Mouse (Mus musculus) testis, adult 2 months (tissue): ENCODE measurements around the gene Zdhhc8. TPM values are rescaled to one million over a fixed set of nuclear protein-coding genes. Genes with fewer than 3 reads are reported as not detected.

Experiments used
- H3K27ac ChIP-seq: fragments of 200-500 bp; 2 replicates; pipeline ENCODE4 v1.5.1; 2012; ENCODE audit warnings: low read depth, low read length; ENCODE audit not compliant: control insufficient read depth, insufficient read depth
- H3K27me3 ChIP-seq: fragments of 200-500 bp; 2 replicates; pipeline ENCODE4 v1.6.1; 2012; ENCODE audit warnings: mild to moderate bottlenecking, low read length, moderate library complexity; ENCODE audit not compliant: control insufficient read depth, insufficient read depth
- H3K36me3 ChIP-seq: fragments of 200-500 bp; 2 replicates; pipeline ENCODE4 v1.6.1; 2012; ENCODE audit warnings: mild to moderate bottlenecking, low read length; ENCODE audit not compliant: control insufficient read depth, insufficient read depth
- H3K4me1 ChIP-seq: fragments of 200-500 bp; 2 replicates; pipeline ENCODE4 v1.6.1; 2012; ENCODE audit warnings: low read length; ENCODE audit not compliant: control insufficient read depth, insufficient read depth
- H3K4me3 ChIP-seq: fragments of 200-500 bp; 2 replicates; pipeline ENCODE4 v1.5.1; 2012; ENCODE audit warnings: low read depth, mild to moderate bottlenecking, low read length, moderate library complexity, mixed read lengths; ENCODE audit not compliant: control insufficient read depth
- CTCF ChIP-seq: fragments of 200-500 bp; IDR thresholded peaks from 2 replicates; pipeline ENCODE4 v1.5.1; 2012; ENCODE audit warnings: low read depth, mild to moderate bottlenecking, inconsistent platforms, low read length, moderate library complexity; ENCODE audit not compliant: control insufficient read depth, insufficient read depth, insufficient replicate concordance
- POLR2A ChIP-seq: fragments of 200-500 bp; IDR thresholded peaks from 2 replicates; pipeline ENCODE4 v1.6.1; 2012; ENCODE audit warnings: low read depth, mild to moderate bottlenecking, inconsistent platforms, low read length, moderate library complexity; ENCODE audit not compliant: control insufficient read depth
- polyA plus RNA-seq: library from polyadenylated mRNA; depleted of rRNA; stranded (reverse); fragments of >200 nt; gene quantifications from 2 replicates; pipeline ENCODE4 v1.2.3, GENCODE M21; 2012; rRNA removed

Zdhhc8 gene
- polyA plus RNA-seq, 1 experiment, result 4.3 TPM

DNA sequence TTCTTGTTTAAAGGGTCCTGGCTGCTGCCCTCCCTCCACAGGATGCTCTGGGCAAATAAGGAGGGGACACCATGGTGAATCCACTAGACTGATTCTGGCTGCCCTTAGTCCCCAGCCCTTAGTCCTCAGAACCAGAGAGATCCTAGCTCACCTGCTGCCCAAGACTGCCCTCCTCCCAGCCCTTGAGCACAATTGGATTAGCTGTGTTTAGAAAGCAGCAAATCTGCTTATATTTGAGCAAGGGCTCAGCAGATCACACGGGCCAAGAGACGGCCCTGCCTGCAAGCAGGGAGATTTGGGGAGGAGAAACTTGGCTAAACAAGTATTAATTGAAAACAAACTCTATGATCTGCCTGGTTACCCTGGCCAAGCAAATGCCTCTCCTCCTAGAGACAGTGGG, 55.3 kb downstream of the Zdhhc8 start:
- Histone ChIP-seq H3K4me1 (no peaks in the 10 kb centered on the region), H3K4me3 (no peak overlapping the region), H3K36me3 (no peaks in the 10 kb centered on the region), H3K27ac (no peak overlapping the region), H3K27me3 (no peaks in the 10 kb centered on the region)
- TF ChIP-seq POLR2A, result no peak
- TF ChIP-seq CTCF, result no peak

GRCm38 (mm10) chr16:18176758-18177157, 58.2 kb downstream of the Zdhhc8 start:
- no peak for TF ChIP-seq POLR2A
- no peak for TF ChIP-seq CTCF
- H3K27me3 ChIP-seq, result no peaks in the 10 kb centered on the region
- no peaks in the 10 kb centered on the region for H3K4me1 ChIP-seq
- H3K4me3 ChIP-seq, result no peak overlapping the region
- no peaks in the 10 kb centered on the region for H3K36me3 ChIP-seq
- no peak overlapping the region for H3K27ac ChIP-seq

- TF ChIP-seq CTCF (no peak), POLR2A (0 out of 2 replicates have a peak, but pooled peaks have one; percentile 14)
- Histone ChIP-seq H3K36me3 (no peaks in the 10 kb centered on the region), H3K4me3 (no peak overlapping the region), H3K27ac (no peak overlapping the region), H3K27me3 (no peaks in the 10 kb centered on the region), H3K4me1 (no peaks in the 10 kb centered on the region)
These were observed 59.0 kb downstream of the Zdhhc8 start for GRCm38 (mm10) chr16:18175817-18176541.

- no peak overlapping the region for H3K27ac ChIP-seq
- H3K36me3 ChIP-seq, result no peaks in the 10 kb centered on the region
- no peak overlapping the region for H3K4me3 ChIP-seq
- H3K27me3 ChIP-seq, result no peaks in the 10 kb centered on the region
- TF ChIP-seq POLR2A, result no peak
- no peak for TF ChIP-seq CTCF
- no peaks in the 10 kb centered on the region for H3K4me1 ChIP-seq
These were observed 61.1 kb downstream of the Zdhhc8 start for GRCm38 (mm10) chr16:18173788-18174187.

GRCm38 (mm10) chr16:18173231-18173630, 61.7 kb downstream of the Zdhhc8 start:
- H3K27ac ChIP-seq, result no peak overlapping the region
- H3K4me3 ChIP-seq, result no peak overlapping the region
- no peaks in the 10 kb centered on the region for H3K4me1 ChIP-seq
- no peaks in the 10 kb centered on the region for H3K27me3 ChIP-seq
- TF ChIP-seq POLR2A, result no peak
- no peak for TF ChIP-seq CTCF
- H3K36me3 ChIP-seq, result no peaks in the 10 kb centered on the region

DNA sequence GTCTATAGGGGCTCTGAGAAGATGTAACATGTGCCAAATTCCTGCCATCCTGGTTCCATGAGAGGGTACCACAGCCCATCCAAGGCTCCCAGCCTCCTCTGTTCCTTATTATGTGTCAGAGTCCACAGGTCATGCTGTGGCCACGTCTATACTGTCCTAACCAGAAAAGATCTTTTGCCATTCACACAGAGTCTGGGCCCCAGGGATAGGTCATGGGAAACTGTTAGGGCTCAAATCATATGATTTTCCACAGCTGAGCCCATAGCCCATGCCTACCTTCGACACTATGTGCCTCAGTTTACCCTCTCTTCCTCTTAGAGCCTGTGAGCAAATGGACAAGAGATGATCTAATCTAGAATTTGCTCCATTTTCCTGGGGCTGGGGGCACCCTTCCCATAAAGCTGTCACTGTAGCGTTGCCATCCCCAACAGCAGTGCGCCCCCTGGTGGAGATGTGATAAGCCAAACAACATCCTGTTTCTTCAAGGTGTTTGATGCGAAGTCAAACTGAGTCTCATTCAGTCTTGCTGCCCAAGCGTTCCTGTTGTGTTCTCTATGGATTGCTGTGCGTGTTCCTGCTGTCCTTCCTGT, 62.6 kb downstream of the Zdhhc8 start:
- Histone ChIP-seq H3K4me3 (no peak overlapping the region), H3K27ac (no peak overlapping the region), H3K36me3 (no peaks in the 10 kb centered on the region), H3K27me3 (no peaks in the 10 kb centered on the region), H3K4me1 (no peaks in the 10 kb centered on the region)
- TF ChIP-seq POLR2A (no peak), CTCF (peak; percentile 86)

Other genes with a start within 250 kb of the Zdhhc8 start
- gene Dgcr6, start 182.3 kb downstream of the Zdhhc8 start, polyA plus RNA-seq, result 315 and 372 TPM in 2 replicates
- 4.4 and 5.1 TPM in 2 replicates for gene Prodh, start 144.9 kb downstream of the Zdhhc8 start, polyA plus RNA-seq
- gene Rtn4r, start 107.5 kb downstream of the Zdhhc8 start, polyA plus RNA-seq, result 0.11 and 0.18 TPM in 2 replicates
- 103 and 117 TPM in 2 replicates for gene Ccdc188, start 17.3 kb downstream of the Zdhhc8 start, polyA plus RNA-seq
- 23.5 and 24.9 TPM in 2 replicates for gene Trmt2a, start 13.5 kb upstream of the Zdhhc8 start, polyA plus RNA-seq
- 64.4 and 76.0 TPM in 2 replicates for gene Ranbp1, start 13.6 kb upstream of the Zdhhc8 start, polyA plus RNA-seq
- gene Gm49776, start 23.2 kb upstream of the Zdhhc8 start, polyA plus RNA-seq, result 0.38 and 0.58 TPM in 2 replicates
- 23.3 and 28.9 TPM in 2 replicates for gene Dgcr8, start 54.1 kb upstream of the Zdhhc8 start, polyA plus RNA-seq
- 10.9 and 11.6 TPM in 2 replicates for gene Tango2, start 113.0 kb upstream of the Zdhhc8 start, polyA plus RNA-seq
- 7.8 and 10.9 TPM in 2 replicates for gene Arvcf, start 113.0 kb upstream of the Zdhhc8 start, polyA plus RNA-seq
- 4.3 and 4.5 TPM in 2 replicates for gene Txnrd2, start 191.2 kb upstream of the Zdhhc8 start, polyA plus RNA-seq
- gene Comt, start 191.7 kb upstream of the Zdhhc8 start, polyA plus RNA-seq, result 12.2 and 20.1 TPM in 2 replicates